Mouse (Mus musculus) brain, embryonic 18.5 days (tissue): ENCODE measurements around the gene Slit3.

Source experiments
- DNase-seq: peaks from one replicate; pipeline ENCODE4 v3.0.0-alpha.2; 2012; ENCODE audit warnings: low read depth, low spot score

The Slit3 gene

DNA sequence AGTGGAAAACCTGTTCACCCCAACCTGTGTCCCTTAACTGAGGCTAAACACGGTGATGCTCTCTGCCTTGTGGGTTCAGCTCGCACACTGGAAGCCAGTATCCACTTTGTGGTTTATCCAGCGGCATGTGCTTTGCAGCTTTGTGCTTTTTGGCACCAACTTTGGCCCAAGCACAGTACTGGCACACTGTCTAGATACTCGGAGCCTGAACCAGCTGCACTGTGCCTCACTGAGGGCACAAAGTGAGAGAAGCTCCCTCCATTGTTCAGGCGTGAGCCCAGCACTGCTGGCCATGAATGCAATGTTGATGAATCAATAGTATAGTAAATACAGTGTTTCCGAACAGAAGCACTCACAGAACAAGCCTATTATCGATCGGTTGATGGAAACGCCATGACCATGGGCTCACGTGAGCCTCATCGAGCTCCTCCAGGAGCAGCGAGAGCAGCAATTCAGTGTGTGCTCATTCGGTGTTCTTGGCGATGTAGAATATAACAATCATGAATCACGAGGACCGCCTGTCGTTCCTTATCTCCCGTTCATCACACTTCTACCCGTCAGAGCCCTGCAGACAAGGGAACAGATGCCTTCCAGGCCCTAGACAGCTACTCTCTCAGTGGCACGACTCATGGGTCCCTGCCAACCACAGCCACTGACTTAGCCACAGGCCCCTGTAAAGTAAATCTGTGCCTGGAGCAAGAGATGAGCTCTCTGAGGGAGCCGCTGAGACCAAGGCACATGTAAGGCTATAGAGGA, 503.7 kb downstream of the Slit3 start:
- no peak for DNase-seq

DNA sequence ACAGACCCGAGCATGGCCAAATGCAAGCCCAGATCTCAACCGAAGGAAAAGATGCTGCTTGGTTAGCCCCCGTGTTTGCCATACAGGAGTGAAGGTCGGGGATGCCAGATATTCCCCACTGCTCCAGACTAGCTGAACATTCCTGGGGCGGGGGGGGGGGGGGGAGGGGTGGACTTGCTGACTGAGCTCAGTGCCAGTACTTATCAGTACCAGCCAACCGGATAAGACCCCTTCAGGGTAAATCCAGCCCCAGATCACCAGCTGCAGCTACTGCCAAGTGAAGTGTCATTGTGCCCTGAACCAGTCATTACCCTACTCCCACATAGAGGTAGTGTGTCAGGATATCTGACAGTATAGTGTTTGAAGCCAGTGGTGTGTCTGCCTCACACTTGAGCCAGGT, 504.6 kb downstream of the Slit3 start:
- DNase-seq = no peak

DNA sequence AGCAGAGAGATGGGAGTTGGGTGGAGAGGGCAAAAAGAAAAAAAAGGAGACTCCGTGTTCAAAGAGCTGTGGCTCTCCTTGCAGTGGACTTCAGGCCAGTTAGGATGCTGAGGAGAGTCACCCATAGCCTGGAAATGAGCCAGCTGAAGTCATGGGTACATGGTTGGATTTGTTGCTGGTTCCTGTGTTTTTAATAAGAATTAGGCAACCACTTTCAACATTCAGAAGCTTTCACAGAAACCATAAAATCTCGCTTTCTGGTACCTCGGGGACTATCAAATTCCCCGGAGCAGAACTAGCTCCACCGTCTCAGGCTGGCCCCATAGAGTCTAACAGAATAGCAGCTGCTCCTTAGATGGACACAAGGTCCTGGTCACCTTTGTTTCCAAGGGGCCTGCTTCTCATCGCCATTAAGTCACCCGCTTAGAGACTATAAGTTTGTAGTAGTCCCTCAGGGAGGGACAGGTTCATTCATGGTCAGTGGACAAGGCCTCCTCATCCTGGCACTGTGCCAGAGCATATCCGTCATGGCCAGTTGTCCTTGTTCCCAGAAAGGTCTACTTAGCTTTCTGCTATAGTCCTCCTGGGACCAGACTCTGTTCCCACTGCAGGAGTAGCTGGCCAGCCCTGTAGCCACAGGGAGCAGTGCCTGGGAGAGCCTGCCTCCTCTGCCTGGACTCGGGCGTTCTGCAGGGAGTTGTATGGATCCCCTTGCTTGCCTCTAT, 505.3 kb downstream of the Slit3 start:
- no peak for DNase-seq

DNA sequence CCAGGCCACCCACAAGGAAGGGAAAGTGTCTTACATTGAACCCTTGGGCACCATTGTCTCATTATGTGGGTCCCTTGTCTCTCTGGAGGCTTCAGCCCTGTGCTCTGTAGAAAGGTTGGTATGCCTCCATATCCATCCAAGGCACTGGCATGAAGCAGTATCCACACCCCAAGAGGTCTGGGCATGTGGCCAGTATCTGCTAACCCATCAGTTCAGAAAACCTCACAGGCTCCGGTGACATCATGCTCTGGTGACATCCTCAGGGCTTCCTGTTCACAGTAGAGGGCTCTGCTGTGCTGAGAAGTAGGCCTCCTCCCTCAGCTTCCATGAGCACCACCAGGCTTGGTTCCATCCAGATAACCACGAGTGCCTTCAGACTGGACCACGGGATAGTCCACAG, 506.8 kb downstream of the Slit3 start:
- no peak for DNase-seq

DNA sequence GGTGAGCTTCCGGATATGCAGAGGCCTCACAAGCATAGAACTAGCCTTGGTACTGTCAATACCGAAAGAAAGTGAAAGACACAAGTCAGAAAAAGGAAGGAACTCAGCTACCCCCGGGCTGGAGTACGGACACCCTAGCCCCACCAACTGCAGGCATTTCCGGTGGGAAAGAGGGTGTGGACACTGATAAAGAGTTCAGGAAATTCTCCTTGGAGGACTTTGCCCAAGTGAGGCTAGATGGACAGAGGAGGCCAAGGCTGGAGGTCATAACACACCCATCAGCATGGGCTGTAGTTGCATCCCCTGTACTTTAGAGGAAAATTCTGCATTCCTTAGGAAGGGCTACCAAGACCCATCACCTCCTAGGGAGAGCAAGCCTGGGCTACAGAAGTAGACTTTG, 511.2 kb downstream of the Slit3 start:
- DNase-seq = no peak

DNA sequence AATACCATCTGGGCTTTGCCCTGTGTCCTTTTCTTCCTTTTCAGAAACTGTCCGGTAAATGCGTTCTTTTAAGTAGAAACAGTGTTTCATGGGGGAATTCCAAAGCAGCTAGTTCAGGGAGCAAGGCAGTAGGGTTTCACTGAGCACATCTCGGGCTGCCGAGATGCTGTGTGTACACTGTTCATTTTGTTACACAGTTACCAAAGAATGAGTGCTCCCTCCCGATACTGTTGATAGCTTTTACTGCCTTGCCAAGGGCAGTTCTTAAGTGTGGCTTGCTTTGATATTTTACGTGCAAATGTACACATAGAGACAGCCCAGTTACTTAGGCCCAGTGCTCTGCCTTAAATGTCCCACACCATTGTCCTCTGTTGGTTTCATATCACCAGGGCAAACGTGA, 516.1 kb downstream of the Slit3 start:
- DNase-seq = no peak

DNA sequence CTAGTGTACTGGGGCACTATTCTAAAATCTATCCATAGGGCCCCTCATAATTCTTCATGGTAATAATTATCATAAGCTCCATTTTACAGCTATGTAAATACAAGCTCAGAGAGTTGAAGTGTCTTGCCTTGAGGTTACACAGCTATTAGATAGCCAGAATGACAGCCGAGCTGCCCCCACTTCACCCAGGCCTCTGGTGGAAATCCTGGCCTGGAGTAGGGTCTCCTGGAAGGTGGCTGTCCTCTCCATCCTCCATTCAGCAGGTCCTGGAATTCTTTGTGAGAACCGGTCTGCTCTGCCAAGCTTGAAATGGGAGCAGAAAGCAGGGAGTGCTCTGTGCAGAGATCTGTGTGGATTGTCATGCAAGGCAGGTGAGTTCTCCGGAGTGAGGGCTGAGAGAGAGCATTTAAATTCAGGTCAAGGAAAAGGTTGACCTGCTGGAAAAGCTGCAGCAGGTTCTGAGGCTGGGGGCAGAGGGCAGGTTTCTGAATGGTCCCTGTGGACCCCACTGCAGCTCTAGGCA, 517.9 kb downstream of the Slit3 start:
- DNase-seq = no peak

DNA sequence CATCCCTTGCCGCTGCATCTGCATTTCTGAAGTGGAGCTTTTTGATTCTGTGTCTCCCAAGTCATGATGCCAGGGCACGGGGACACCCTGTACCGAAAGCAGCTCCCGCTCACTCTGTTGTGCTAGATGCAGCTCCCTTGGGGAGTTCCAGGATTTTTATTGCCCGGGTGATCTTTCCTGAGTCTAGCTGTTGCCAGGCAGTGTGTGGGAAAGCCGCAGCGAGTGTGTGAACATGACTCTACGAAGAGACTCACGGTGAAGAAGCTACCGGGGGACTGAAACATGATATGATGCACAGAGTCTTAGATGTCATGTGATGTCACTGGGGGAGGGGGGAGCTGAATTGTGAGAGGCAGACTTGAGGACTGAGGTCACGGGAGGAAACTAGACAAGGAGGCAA, 518.4 kb downstream of the Slit3 start:
- no peak for DNase-seq

DNA sequence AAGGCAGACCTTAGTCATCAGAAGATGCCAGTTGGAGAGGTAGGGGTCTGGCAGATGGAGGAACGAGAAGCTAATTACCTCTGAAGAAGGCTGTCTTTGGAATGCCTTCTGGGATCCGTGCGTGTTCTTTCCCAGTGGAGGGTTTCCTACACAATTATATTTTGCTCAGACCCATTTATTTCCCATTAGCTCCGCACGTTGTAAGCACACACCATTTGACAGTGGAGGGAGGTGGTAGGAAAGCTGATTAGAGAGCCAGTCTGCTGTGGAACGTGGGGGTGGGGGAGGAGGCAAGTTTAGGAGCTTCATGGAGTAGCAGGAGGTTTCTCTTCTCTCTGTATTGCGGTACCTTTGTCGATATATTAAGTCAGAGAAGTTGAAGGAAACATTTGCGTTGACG, 530.3 kb downstream of the Slit3 start:
- no peak for DNase-seq

DNA sequence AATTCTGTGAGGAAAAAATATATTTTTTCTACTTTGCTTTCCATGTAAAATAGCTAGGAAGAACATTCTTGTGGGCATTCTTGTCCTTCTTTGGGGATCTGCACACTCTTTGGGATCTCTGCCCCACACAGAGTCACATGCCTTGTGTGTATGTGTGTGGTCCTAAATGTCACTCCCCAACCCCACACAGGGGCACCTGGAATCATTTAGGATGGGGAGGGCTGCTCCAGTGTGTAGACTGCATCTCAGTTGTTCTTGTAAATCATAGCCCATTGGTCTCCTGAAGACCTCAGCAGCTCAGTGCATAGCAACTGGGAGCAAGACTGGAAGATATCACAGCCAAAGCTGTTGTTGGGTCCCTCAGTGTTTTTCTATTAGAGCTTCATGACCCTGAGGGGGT, 534.8 kb downstream of the Slit3 start:
- DNase-seq = no peak

DNA sequence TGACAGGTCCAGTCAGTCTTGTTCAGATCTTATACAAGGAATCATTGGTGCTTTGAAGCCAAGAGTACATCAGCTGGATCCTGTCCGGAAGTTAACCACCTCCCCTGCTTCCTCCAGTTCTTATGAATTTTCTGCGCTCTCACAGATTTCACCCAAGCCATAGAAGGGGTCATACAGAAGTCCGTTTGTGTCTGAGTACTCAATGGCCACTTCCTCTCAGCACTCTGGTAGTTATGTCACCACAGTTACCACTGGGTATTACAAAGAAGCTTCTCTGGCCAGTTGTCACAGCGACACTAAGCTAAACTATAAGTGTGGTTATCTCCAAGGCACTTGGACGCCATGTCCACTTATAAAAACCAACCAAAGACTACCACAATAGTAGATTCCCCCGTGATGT, 536.6 kb downstream of the Slit3 start:
- DNase-seq = no peak

DNA sequence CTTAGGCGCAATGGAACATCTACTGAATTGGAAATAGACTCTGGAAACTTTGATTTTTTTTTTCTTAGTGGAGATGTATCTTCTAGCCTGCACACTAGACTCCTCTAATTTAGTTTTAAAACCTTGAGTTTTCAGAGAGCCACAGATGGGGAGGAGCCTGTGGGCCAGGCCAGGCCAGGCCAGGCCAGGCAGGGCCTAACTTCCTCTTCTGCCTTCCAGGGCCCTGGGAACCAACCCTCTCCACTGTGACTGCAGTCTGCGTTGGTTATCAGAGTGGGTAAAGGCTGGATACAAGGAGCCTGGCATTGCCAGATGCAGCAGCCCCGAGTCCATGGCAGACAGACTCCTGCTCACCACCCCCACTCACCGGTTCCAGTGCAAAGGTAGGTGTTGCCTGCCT, 539.9 kb downstream of the Slit3 start:
- no peak for DNase-seq

DNA sequence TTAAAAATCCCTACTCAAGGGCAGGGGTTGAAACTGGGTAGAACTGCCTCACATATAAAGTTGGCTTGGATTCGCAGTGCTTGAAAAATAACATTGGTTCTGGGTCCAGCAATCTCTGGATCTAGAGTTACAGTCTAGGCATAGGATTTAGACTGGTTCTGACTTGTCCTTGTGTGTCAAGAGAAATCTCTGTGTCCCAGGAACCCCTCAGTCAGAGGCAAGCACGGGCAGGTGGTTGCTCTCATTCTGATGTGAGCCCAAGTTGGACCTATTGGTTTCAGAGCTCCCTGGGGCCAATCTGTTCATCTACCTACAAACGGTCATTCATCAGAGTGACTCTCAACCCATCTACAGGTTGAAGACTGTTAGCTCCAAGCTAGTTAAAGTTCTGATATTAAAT, 541.9 kb downstream of the Slit3 start:
- DNase-seq = no peak

DNA sequence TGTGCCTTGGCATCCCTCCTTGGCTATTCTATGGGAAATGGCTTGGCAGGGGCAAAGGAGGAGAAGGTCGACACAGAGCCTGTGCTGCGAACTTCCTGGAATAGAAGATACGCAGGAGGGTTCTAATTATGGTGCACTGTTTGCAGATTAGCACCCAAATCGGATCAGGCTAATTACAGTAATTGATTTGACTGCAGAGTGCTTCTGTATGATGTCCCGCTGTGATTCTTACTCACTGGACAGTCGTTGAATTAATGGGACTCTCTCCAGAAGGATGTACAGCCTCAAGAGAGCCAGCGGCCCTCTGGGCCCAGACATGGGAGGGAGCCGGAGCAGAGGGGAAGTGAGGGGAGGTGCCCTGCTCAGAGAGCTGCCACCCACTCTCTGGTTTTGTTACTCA, 542.6 kb downstream of the Slit3 start:
- DNase-seq = no peak

DNA sequence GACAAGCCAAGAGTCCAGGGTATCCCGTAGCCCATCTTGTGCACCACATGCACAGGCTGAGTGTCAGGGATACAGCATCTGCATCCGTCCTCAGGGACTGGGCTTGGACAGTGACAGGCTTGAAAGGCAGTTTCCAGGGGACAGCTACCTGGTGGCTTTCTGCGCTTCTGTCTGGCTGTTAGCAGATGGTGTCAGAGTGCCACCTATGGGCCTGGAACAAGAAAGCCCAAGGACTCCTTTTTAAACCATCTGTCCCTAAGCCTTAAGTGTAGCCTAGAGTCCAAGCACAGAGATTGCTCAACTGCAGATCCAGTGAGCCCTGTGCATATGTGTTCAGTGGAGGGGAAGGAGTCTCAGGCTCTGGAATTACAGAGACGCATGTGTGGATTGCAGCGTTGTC, 544.0 kb downstream of the Slit3 start:
- DNase-seq = no peak

DNA sequence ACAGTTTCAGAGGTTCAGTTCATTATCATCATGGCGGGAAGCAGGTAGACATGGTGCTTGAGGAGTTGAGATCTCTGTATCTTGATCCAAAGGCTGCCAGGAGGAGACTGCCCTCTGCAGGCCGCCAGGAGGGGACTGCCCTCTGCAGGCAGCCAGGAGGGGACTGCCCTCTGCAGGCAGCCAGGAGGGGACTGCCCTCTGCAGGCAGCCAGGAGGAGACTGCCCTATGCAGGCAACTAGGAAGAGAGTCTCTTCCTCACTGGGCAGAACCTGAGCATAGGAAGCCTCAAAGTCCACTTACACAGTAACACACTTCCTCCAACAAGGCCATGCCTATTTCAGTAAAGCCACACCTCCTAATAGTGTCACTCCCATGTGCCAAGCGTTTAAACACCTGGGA, 546.4 kb downstream of the Slit3 start:
- DNase-seq = no peak

DNA sequence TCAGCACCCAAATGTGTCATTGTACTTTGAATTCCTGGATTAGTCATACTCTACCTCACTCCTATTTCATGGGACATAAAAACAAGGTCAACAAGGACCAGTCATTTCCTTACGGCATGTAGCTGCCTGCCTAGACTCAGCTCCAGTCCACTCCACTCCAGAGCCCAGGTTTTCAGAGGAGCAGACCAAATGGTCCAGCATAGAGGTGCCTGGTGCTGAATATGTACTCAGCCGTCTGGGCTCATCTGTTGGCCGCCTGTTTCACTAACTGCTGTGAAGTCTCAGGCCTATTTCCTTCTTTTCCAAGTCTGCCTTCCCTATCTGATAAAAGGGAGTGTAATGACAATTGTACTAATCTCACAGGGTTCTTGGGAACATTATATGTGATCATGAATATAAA, 547.1 kb downstream of the Slit3 start:
- DNase-seq = no peak

DNA sequence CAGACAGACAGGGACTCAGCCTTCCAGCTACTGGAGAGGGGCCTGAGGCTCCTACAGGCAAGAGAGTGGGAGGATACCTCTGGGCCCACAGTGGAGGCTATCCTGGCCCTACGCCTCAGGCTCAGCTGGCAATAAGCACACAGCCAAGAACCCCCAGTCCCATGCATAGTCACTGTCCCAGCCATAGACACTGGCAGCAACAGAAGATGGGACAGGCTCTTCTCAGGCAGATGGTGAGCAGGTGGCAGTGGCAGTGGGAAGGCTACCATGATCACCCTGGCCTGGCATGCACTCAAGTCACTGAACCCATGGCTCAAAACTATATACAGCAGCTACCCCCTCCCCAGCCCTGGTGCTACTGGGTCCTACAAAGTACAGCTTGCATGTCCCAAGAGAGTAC, 547.7 kb downstream of the Slit3 start:
- DNase-seq = no peak

DNA sequence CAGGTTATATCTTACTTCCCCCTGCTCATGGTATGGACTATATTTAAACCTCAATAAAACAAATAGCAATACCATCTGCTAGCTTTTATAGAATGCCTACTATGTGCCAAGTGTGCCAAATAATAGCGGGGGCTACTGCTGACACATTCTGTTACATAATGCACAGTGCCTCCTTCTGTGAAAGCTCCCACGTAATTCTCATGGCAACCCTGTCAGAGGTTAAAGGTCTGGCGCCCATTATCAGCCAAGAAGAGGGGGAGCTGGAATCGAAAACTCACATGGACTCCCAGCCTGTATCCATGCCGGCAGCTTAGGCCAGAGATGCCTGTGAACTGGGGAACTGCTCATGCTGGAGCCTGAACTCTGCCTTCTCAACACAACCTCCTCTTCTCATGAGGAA, 548.5 kb downstream of the Slit3 start:
- DNase-seq = no peak

DNA sequence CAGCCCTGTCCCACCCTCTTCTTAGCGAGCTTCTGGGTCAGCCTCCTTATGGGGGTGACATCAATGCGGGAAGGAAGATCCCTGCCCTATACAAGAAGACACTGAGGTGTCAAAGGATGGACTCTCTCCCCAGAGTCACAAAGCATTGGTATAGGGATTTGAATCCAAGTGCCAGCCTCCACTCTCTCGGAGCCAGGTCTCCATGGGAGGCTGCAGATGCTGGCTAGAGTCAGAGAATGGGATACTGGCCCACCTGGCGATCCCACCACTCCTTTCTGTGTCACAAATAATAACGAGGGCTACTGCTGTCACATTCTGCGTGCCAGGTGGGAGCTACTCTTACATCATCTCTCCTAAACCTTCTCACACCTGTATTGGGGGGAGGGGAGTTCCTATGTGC, 549.2 kb downstream of the Slit3 start:
- DNase-seq = no peak

DNA sequence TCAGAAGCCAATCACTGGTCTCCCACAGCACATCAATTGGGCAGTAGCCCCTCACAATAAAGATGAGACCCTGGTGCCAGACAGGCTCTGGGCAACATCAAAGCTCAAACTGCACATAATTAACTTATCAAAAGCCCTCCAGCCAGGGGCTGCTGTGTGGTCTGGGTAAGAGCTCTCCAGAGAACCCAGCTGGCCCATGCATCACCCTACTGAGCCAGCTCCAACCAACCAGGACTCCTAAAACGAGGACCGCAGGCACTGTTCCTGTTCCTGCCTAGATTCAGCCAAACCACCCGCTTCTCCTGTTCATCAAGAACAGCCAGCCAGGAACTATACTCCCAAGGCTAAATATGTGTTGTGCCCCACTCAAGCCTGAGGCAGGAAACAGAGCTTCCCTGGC, 549.7 kb downstream of the Slit3 start:
- DNase-seq = no peak

DNA sequence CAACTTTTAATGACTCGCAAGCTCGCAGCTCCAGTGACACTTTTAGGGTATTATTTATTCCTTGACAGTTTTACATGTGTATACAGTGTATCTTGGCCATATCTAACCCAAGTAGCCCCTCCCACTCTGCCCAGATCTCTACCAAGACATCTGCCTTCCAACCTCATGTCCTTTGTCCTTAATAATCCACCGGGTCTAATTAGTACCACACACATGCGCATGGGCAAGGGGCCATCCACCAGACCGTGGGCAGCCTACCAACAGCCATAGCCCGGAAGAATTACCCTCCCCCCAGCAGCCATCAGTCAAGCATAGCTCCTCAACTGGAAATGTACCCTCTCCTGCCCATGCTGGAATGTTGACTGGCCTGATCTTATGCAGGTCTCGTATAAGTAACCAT, 552.0 kb downstream of the Slit3 start:
- DNase-seq = no peak

DNA sequence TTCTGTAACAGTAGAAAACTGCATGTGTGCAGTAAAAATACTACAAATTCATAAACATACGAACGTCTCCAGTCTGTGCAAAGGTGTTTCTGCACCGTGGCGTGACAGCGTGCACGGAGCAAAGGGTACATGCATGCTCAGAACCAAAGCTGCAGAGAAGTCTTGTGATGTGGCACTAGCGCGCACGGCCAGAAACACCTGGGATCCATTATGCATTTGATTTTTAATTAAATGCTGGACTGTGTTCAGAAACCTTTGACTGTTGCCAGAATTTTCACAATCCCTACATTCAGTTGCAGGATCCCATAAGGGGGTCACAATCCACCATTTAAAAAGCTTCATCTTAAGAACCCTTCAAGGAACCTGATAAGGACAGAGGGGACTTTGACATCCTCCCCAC, 553.2 kb downstream of the Slit3 start:
- DNase-seq = no peak
